Mouse (Mus musculus) forebrain, embryonic 14.5 days (tissue): ENCODE results near the gene Smndc1. TPM values are rescaled to one million over a fixed set of nuclear protein-coding genes. Genes with fewer than 3 reads are reported as not detected.

Experiments used
- ATAC-seq: fragments of 200-750 bp; cut with Nextera tagmentation; 2 replicates; pipeline ENCODE4 v1.8.0; 2017; ENCODE audit warnings: mild to moderate bottlenecking, moderate library complexity
- DNase-seq: peaks from one replicate; pipeline ENCODE4 v3.0.0-alpha.2; 2015; ENCODE audit warnings: low spot score
- H3K27ac ChIP-seq: fragments of 300-500 bp; sonication (generic); 2 replicates; pipeline ENCODE4 v1.5.1; 2014; ENCODE audit warnings: low read depth, mild to moderate bottlenecking, control low read depth, low read length, moderate library complexity
- H3K27me3 ChIP-seq: fragments of 300-500 bp; sonication (generic); replicated peaks from 2 replicates; pipeline ENCODE4 v1.6.1; 2014; ENCODE audit warnings: low read length, control low read depth, mixed read lengths; ENCODE audit not compliant: control insufficient read depth, insufficient read depth
- H3K36me3 ChIP-seq: fragments of 300-500 bp; sonication (generic); 2 replicates; pipeline ENCODE4 v1.6.1; 2014; ENCODE audit warnings: low read length, control low read depth; ENCODE audit not compliant: control insufficient read depth, insufficient read depth
- H3K4me1 ChIP-seq: fragments of 300-500 bp; sonication (generic); 2 replicates; pipeline ENCODE4 v1.6.1; 2014; ENCODE audit warnings: antibody characterized with exemption, low read length, control low read depth; ENCODE audit not compliant: control insufficient read depth, insufficient read depth
- H3K4me2 ChIP-seq: fragments of 300-500 bp; sonication (generic); 2 replicates; pipeline ENCODE4 v1.6.1; 2014; ENCODE audit warnings: mild to moderate bottlenecking, control low read depth, low read length
- H3K4me3 ChIP-seq: fragments of 300-500 bp; sonication (generic); 2 replicates; pipeline ENCODE4 v1.5.1; 2014; ENCODE audit warnings: low read depth, low read length, control low read depth
- H3K9ac ChIP-seq: fragments of 300-500 bp; sonication (generic); 2 replicates; pipeline ENCODE4 v1.6.1; 2014; ENCODE audit warnings: mild to moderate bottlenecking, low read length, control low read depth, moderate library complexity
- H3K9me3 ChIP-seq: fragments of 300-500 bp; sonication (generic); replicated peaks from 2 replicates; pipeline ENCODE4 v1.6.1; 2016; ENCODE audit warnings: low read length, control low read depth, mixed read lengths; ENCODE audit not compliant: control insufficient read depth
- WGBS: fragments of 180-500 bp; shearing (Covaris S2); extraction: QIAGEN DNeasy Blood & Tissue Kit; methylation state at CpG from one replicate; pipeline ENCODE4 v1.1.7; 2014; 5-methylcytosine and 5-hydroxymethylcytosine counted together
- polyA plus RNA-seq: library from polyadenylated mRNA; unstranded; fragments of >200 nt; fragmentation: Nextera tagmentation; extraction: Ambion mirVana; gene quantifications from 2 replicates; pipeline ENCODE4 v1.2.1, GENCODE M21; 2014

Gene Smndc1
- polyA plus RNA-seq, 1 experiment from 2014 or later: 41.5 TPM

- ATAC-seq (no peak), DNase-seq (peak; percentile 72)
- Histone ChIP-seq H3K4me3 (no peak overlapping the region), H3K36me3 (no peaks in the 10 kb centered on the region), H3K9ac (no peak overlapping the region), H3K27ac (no peak overlapping the region), H3K4me2 (no peak overlapping the region), H3K27me3 (no peaks in the 10 kb centered on the region), H3K4me1 (no peaks in the 10 kb centered on the region; the same call in 1 of the 2 replicates), H3K9me3 (no peaks in the 10 kb centered on the region)
- 58% methylated on average over 5 of the region's 5 CpGs for WGBS
These were observed 29.5 kb upstream of the Smndc1 start for GRCm38 (mm10) chr19:53419834-53420233.

DNA sequence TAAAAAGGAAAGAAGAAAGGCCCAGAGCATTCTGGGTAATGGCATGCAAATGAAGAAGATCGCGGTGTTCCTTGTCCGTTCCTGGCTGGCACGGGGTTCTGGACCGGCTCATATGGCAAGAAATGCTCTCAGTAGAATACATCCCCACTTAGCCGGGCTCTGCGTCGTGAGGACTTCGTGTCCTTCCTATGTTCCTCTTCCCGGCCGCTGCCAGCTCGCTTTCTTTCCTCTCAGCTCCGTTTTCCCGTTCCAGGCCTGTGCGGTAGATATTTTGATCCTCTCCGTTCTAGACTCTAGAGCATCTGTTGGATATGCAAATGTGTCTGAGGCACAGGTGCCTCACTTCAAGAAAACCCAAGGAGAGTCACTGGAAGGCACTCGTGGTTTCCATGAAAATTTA is 24.8 kb upstream of the Smndc1 start:
- DNase-seq (no peak), ATAC-seq (no peak)
- no peaks in the 10 kb centered on the region for H3K27me3 ChIP-seq
- no peak overlapping the region for H3K9ac ChIP-seq
- no peaks in the 10 kb centered on the region for H3K9me3 ChIP-seq
- no peaks in the 10 kb centered on the region for H3K4me1 ChIP-seq
- H3K4me3 ChIP-seq: no peak overlapping the region
- no peaks in the 10 kb centered on the region for H3K36me3 ChIP-seq
- no peak overlapping the region for H3K27ac ChIP-seq
- whole genome bisulfite sequencing: 89% methylated on average over 17 of the region's 17 CpGs
- H3K4me2 ChIP-seq: no peak overlapping the region

GRCm38 (mm10) chr19:53414650-53415049 is 24.3 kb upstream of the Smndc1 start:
- no peak overlapping the region for H3K27ac ChIP-seq
- H3K4me2 ChIP-seq: no peak overlapping the region
- H3K36me3 ChIP-seq: no peaks in the 10 kb centered on the region
- no peaks in the 10 kb centered on the region for H3K27me3 ChIP-seq
- no peak overlapping the region for H3K9ac ChIP-seq
- no peak for DNase-seq
- H3K4me1 ChIP-seq: no peaks in the 10 kb centered on the region
- H3K9me3 ChIP-seq: no peaks in the 10 kb centered on the region
- WGBS: 91% methylated on average over 11 of the region's 11 CpGs
- ATAC-seq: no peak
- H3K4me3 ChIP-seq: no peak overlapping the region

DNA sequence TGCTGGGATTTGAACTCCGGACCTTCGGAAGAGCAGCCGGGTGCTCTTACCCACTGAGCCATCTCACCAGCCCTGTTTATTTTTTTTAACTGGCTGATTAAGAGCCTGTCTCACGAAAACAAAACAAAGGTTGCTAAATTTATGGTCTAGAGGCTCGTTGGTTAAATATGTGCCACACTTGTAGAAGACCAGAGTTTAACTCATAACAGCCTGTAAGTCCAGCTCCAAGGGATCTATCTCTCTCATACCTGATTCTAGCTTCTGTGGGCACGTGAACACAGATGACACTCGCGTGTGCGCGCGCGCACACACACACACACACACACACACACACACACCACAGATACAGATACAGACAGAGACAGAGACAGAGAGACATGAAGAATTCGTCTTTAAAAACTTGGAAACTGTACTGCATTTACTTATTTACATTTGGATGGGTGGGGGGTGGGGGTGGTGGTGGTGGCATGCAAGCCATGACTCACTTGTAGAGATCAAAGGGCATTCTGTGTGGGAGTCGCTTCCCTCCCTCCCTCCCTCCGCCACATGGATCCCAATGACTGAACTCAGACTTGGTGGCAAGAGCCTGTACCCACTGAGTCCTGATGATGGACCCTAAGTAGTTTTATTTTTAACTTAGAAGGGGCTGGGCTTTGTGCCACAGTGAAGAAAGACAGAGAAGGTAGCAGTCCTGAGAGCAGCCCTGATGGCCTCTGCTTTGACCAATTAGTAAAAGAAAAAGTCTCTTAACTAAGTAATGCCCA is 23.4 kb upstream of the Smndc1 start:
- DNase-seq (no peak), ATAC-seq (no peak)
- Histone ChIP-seq H3K27me3 (no peaks in the 10 kb centered on the region), H3K9ac (no peak overlapping the region), H3K36me3 (no peaks in the 10 kb centered on the region), H3K4me1 (no peaks in the 10 kb centered on the region), H3K27ac (no peak overlapping the region), H3K9me3 (no peaks in the 10 kb centered on the region), H3K4me3 (no peak overlapping the region), H3K4me2 (no peak overlapping the region)
- WGBS: 90% methylated on average over 15 of the region's 15 CpGs

- no peak overlapping the region for H3K4me2 ChIP-seq
- no peaks in the 10 kb centered on the region for H3K9me3 ChIP-seq
- H3K36me3 ChIP-seq: no peaks in the 10 kb centered on the region
- no peak overlapping the region for H3K4me3 ChIP-seq
- H3K4me1 ChIP-seq: no peaks in the 10 kb centered on the region
- ATAC-seq (no peak), DNase-seq (no peak)
- H3K27me3 ChIP-seq: no peaks in the 10 kb centered on the region
- no peak overlapping the region for H3K9ac ChIP-seq
- WGBS: 10% methylated on average over 6 of the region's 6 CpGs
- no peak overlapping the region for H3K27ac ChIP-seq
These were observed 21.9 kb upstream of the Smndc1 start for GRCm38 (mm10) chr19:53412149-53412848.

DNA sequence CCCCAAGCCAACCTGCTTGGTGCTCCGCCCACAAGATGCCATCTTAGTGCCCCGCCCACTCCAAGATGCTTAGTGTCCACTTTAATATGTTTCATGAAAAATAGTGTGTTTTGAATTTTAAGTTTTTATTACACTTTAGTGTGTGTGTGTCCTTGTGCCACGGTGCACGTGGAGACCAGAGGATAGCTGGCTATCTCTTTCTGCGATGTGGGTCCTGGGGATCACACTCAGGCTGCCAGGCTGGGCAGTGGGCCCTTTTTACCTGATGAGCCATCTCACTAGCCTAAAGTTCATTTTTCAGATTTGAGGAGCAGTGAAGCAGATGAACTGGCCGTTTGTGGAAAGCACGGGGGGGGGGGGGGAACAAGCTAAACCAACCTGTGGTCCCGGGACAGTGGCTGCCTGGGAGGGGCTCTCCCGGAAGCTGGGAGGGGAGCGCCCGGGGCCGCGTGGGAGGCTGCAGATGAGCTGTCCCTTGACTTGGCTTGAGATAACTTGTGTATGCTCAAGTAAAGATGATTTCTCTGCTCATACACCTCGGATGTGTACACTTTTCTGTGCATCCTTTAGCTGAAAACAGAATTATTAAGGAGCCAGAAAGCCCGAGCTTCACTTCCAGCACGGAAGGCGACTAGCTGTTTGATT is 19.4 kb upstream of the Smndc1 start:
- Histone ChIP-seq H3K9ac (no peak overlapping the region), H3K27ac (no peak overlapping the region), H3K36me3 (no peaks in the 10 kb centered on the region), H3K4me3 (no peak overlapping the region), H3K4me2 (no peak overlapping the region), H3K9me3 (no peaks in the 10 kb centered on the region), H3K4me1 (no peaks in the 10 kb centered on the region), H3K27me3 (no peaks in the 10 kb centered on the region)
- 65% methylated on average over 17 of the region's 17 CpGs for WGBS
- ATAC-seq (no peak), DNase-seq (no peak)

GRCm38 (mm10) chr19:53408398-53408797 is 18.0 kb upstream of the Smndc1 start:
- DNase-seq (no peak), ATAC-seq (no peak)
- no peaks in the 10 kb centered on the region for H3K4me1 ChIP-seq
- H3K9ac ChIP-seq: no peak overlapping the region
- H3K4me2 ChIP-seq: no peak overlapping the region
- no peaks in the 10 kb centered on the region for H3K27me3 ChIP-seq
- H3K4me3 ChIP-seq: no peak overlapping the region
- 91% methylated on average over 8 of the region's 8 CpGs for WGBS
- H3K36me3 ChIP-seq: no peaks in the 10 kb centered on the region
- no peak overlapping the region for H3K27ac ChIP-seq
- no peaks in the 10 kb centered on the region for H3K9me3 ChIP-seq

GRCm38 (mm10) chr19:53407350-53407749 is 17.0 kb upstream of the Smndc1 start:
- H3K9ac ChIP-seq: no peak overlapping the region
- no peak overlapping the region for H3K4me3 ChIP-seq
- no peak for DNase-seq
- no peaks in the 10 kb centered on the region for H3K36me3 ChIP-seq
- WGBS: 83% methylated on average over 2 of the region's 2 CpGs
- no peak overlapping the region for H3K4me2 ChIP-seq
- H3K27me3 ChIP-seq: no peaks in the 10 kb centered on the region
- H3K27ac ChIP-seq: no peak overlapping the region
- no peak for ATAC-seq
- H3K4me1 ChIP-seq: no peaks in the 10 kb centered on the region
- no peaks in the 10 kb centered on the region for H3K9me3 ChIP-seq

GRCm38 (mm10) chr19:53405810-53406209 is 15.4 kb upstream of the Smndc1 start:
- no peak overlapping the region for H3K9ac ChIP-seq
- no peaks in the 10 kb centered on the region for H3K4me1 ChIP-seq
- DNase-seq (no peak), ATAC-seq (no peak)
- no peak overlapping the region for H3K4me3 ChIP-seq
- no peaks in the 10 kb centered on the region for H3K36me3 ChIP-seq
- H3K9me3 ChIP-seq: no peaks in the 10 kb centered on the region
- H3K27ac ChIP-seq: no peak overlapping the region
- H3K27me3 ChIP-seq: no peaks in the 10 kb centered on the region
- WGBS: 73% methylated on average over 2 of the region's 2 CpGs
- no peak overlapping the region for H3K4me2 ChIP-seq
